Mouse (Mus musculus) intestine, postnatal 0 days (tissue): Measurements from ENCODE around the gene Gcc1. TPM values are rescaled to one million over a fixed set of nuclear protein-coding genes. Genes with fewer than 3 reads are reported as not detected.

ENCODE experiments used
- ATAC-seq: fragments of 200-750 bp; cut with Nextera tagmentation; 2 replicates; pipeline ENCODE4 v1.8.0; 2017; ENCODE audit warnings: mild to moderate bottlenecking, moderate TSS enrichment, moderate library complexity
- H3K27ac ChIP-seq: fragments of 300-500 bp; sonication (generic); 2 replicates; pipeline ENCODE4 v1.5.1; 2014; ENCODE audit warnings: mild to moderate bottlenecking, low read depth, low read length, moderate library complexity
- H3K27me3 ChIP-seq: fragments of 300-500 bp; sonication (generic); replicated peaks from 2 replicates; pipeline ENCODE4 v1.6.1; 2014; ENCODE audit warnings: low read length, mixed read lengths; ENCODE audit not compliant: control insufficient read depth, insufficient read depth
- H3K36me3 ChIP-seq: fragments of 300-500 bp; sonication (generic); 2 replicates; pipeline ENCODE4 v1.6.1; 2014; ENCODE audit warnings: mild to moderate bottlenecking, moderate library complexity; ENCODE audit not compliant: control insufficient read depth, insufficient read depth
- H3K4me1 ChIP-seq: fragments of 300-500 bp; sonication (generic); replicated peaks from 2 replicates; pipeline ENCODE4 v1.6.1; 2014; ENCODE audit warnings: antibody characterized with exemption, low read length, mixed read lengths; ENCODE audit not compliant: control insufficient read depth, insufficient read depth
- H3K4me2 ChIP-seq: fragments of 300-500 bp; sonication (generic); replicated peaks from 2 replicates; pipeline ENCODE4 v1.6.1; 2014; ENCODE audit warnings: low read depth, mild to moderate bottlenecking, moderate library complexity
- H3K4me3 ChIP-seq: fragments of 300-500 bp; sonication (generic); 2 replicates; pipeline ENCODE4 v1.5.1; 2014; ENCODE audit warnings: low read depth, low read length
- H3K9ac ChIP-seq: fragments of 300-500 bp; sonication (generic); 2 replicates; pipeline ENCODE4 v1.6.1; 2014; ENCODE audit warnings: mild to moderate bottlenecking, low read depth, low read length
- H3K9me3 ChIP-seq: fragments of 300-500 bp; sonication (generic); 2 replicates; pipeline ENCODE4 v1.6.1; 2016; ENCODE audit warnings: mixed run types; ENCODE audit not compliant: control insufficient read depth
- CTCF ChIP-seq: sonication (generic); IDR thresholded peaks from 2 replicates; pipeline ENCODE4 v1.5.1; 2016; ENCODE audit warnings: low read depth, mild to moderate bottlenecking, control low read depth, antibody characterized with exemption, moderate library complexity
- WGBS: fragments of 180-500 bp; shearing (Covaris S2); extraction: QIAGEN DNeasy Blood & Tissue Kit; methylation state at CpG from one replicate; pipeline ENCODE4 v1.1.7; 2014; 5-methylcytosine and 5-hydroxymethylcytosine counted together
- polyA plus RNA-seq: library from polyadenylated mRNA; unstranded; fragments of >200 nt; fragmentation: Nextera tagmentation; extraction: Ambion mirVana; gene quantifications from 2 replicates; pipeline ENCODE4 v1.2.1, GENCODE M21; 2015

Gcc1 gene
- polyA plus RNA-seq, 1 experiment from 2014 or later, result 5.3 TPM

DNA sequence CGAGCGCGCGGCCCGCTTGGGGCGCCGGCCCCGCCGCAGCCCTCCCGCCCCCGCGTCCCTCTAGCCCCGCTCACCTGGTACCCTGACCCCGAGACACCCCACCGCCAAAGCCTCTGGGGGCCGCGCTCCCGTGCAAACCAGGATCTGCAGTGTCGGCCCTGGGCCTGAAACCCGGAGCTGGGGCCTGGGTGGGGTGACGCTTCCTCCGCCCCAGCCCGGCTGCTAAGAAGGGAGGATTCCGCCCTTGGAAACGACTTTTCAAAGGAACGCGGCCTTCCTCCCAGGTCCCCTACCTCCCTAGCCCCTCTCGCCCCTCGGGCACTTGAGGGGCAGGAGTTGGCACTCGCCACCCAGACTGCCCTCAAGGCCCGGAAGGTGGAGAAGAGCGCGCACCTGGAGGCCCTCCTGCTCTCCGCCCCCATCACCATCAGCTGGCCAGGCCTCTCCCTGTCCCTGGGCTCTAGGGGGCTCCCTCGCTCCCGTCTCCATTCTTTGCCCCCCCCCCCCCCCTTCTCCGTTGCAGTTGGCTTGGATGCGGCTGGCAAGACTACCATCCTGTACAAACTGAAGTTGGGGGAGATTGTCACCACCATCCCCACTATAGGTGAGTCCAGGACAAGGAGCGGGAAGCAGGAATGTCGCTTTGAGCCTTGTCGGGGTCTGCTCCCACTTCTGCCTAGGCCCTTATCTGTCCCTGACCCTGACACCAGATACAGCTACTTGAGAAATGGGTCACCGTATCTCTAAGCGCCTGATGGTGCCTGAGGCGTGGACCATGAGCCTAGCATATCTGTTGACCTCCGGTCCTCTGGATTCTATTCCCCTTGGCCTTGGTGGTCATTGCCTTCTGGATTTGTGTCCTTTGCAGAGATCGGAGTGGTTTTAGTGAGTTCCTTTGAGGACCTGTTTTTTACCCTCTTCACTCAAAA is 4.2 kb downstream of the Gcc1 start:
- WGBS, result 7% methylated on average over 43 of the region's 46 CpGs
- Histone ChIP-seq H3K27ac (peak overlapping the region; percentile 84), H3K4me2 (peak overlapping the region; percentile 70), H3K9ac (peak overlapping the region; percentile 96), H3K4me3 (peak overlapping the region; percentile 98), H3K27me3 (no peaks in the 10 kb centered on the region), H3K9me3 (no peaks in the 10 kb centered on the region), H3K36me3 (peaks cover 16% of the 10 kb centered on the region), H3K4me1 (0 out of 2 replicates have a peak, but pooled peaks cover 7% of the 10 kb centered on the region)
- TF ChIP-seq CTCF, result peak; percentile 56
- ATAC-seq, result peak; percentile 22

- Histone ChIP-seq H3K4me2 (peak within 1 kb of the TSS; percentile 70), H3K27me3 (no peaks in the 10 kb centered on the region), H3K36me3 (peaks cover 23% of the 10 kb centered on the region), H3K9me3 (no peaks in the 10 kb centered on the region), H3K9ac (peak within 1 kb of the TSS; percentile 96), H3K27ac (peak within 1 kb of the TSS; percentile 84), H3K4me1 (0 out of 2 replicates have a peak, but pooled peaks cover 7% of the 10 kb centered on the region), H3K4me3 (peak within 1 kb of the TSS; percentile 98)
- no peak for TF ChIP-seq CTCF
- WGBS, result 0% methylated on average over 42 of the region's 42 CpGs
- peak; percentile 60 for ATAC-seq
Measured at GRCm38 (mm10) chr6:28423313-28423712, 4.9 kb downstream of the Gcc1 start, which contains the start of gene Arf5. TSS of gene Arf5 (plus strand) at chr6:28423560.

DNA sequence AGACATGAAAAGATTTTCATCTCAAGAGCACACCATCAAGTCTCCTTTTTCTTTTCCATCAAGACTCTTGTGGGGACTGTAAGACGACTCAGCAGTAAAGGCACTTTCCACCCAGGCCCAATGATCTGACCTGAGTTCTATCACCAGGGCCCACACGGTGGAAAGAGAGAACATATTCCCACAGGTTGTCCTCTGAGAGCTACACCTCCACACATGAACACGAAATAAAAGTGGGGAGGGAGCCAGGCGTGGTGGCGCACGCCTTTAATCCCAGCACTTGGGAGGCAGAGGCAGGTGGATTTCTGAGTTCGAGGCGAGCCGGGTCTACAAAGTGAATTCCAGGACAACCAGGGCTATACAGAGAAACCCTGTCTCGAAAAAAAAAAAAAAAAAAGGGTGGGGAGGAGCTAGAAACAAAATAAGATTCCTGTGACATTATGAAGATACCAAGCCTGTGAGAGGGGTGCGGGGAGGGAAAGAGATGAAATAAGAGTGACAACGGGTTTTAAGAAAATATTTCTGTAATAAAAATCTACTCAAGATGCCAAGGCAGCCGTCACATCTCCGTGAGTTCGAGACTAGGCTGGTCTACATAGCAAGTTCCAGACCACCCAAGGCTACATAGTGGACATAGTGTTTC is 5.4 kb downstream of the Gcc1 start:
- Histone ChIP-seq H3K36me3 (peaks cover 28% of the 10 kb centered on the region), H3K4me3 (peak overlapping the region; percentile 98), H3K4me1 (0 out of 2 replicates have a peak, but pooled peaks cover 7% of the 10 kb centered on the region), H3K9me3 (no peaks in the 10 kb centered on the region), H3K27ac (peak overlapping the region; percentile 84; the same call in 1 of the 2 replicates), H3K4me2 (peak overlapping the region; percentile 70), H3K9ac (0 out of 2 replicates have a peak overlapping the region, but pooled peaks have one; percentile 96), H3K27me3 (no peaks in the 10 kb centered on the region)
- no peak for TF ChIP-seq CTCF
- WGBS, result 68% methylated on average over 15 of the region's 15 CpGs
- ATAC-seq, result no peak

DNA sequence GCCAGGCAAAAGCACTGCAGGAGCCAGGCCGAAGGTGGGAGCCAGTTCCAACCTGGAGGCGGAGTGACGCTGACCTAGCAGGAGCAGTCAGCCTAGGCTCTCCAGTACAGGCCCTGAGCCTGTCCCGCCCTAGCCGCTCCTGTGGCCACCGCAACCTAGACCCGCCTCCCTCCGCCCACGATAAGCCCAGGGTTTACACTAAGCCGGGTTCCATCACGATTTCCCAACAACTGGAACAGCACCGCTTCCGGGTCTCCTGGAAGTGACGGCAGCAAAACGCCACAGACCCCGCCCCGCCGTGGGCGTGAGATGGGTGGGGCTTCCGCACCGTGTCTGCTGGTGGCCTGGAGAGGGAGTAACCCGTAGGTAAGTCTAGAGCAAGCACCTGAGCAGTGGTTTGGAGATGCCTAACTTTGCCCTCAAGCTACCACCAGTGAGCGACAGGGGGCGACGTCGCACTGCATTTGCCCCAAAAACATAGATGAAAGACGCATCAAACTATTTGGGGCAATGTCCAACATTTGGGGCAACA is 6.7 kb downstream of the Gcc1 start:
- under 1% methylated on average over 27 of the region's 27 CpGs for WGBS
- peak overlapping the region; percentile 74 for H3K9ac ChIP-seq
- H3K36me3 ChIP-seq, result peaks cover 27% of the 10 kb centered on the region
- H3K27ac ChIP-seq, result peak overlapping the region; percentile 84
- no peaks in the 10 kb centered on the region for H3K9me3 ChIP-seq
- ATAC-seq, result peak; percentile 95
- peak overlapping the region; percentile 96 for H3K4me2 ChIP-seq
- H3K4me3 ChIP-seq, result peak overlapping the region; percentile 69
- 0 out of 2 replicates have a peak, but pooled peaks cover 7% of the 10 kb centered on the region for H3K4me1 ChIP-seq
- H3K27me3 ChIP-seq, result no peaks in the 10 kb centered on the region
- TF ChIP-seq CTCF, result peak; percentile 90

GRCm38 (mm10) chr6:28420865-28421264 is 7.3 kb downstream of the Gcc1 start:
- TF ChIP-seq CTCF, result no peak
- Histone ChIP-seq H3K27me3 (no peaks in the 10 kb centered on the region), H3K4me2 (peak overlapping the region; percentile 96), H3K9ac (peak overlapping the region; percentile 74), H3K27ac (peak overlapping the region; percentile 84), H3K4me1 (0 out of 2 replicates have a peak, but pooled peaks cover 7% of the 10 kb centered on the region), H3K36me3 (peaks cover 23% of the 10 kb centered on the region), H3K4me3 (peak overlapping the region; percentile 69), H3K9me3 (no peaks in the 10 kb centered on the region)
- no peak for ATAC-seq
- 16% methylated on average over 13 of the region's 13 CpGs for WGBS

GRCm38 (mm10) chr6:28420361-28420760 is 7.8 kb downstream of the Gcc1 start:
- H3K27ac ChIP-seq, result no peak overlapping the region
- H3K4me2 ChIP-seq, result peak overlapping the region; percentile 96
- 0 out of 2 replicates have a peak overlapping the region, but pooled peaks have one; percentile 74 for H3K9ac ChIP-seq
- 69% methylated on average over 17 of the region's 17 CpGs for WGBS
- H3K4me3 ChIP-seq, result peak overlapping the region; percentile 69
- TF ChIP-seq CTCF, result no peak
- no peaks in the 10 kb centered on the region for H3K9me3 ChIP-seq
- ATAC-seq, result no peak
- H3K4me1 ChIP-seq, result 0 out of 2 replicates have a peak, but pooled peaks cover 7% of the 10 kb centered on the region
- no peaks in the 10 kb centered on the region for H3K27me3 ChIP-seq
- H3K36me3 ChIP-seq, result peaks cover 25% of the 10 kb centered on the region
